Mouse (Mus musculus) B cell, adult 2 months (primary cell): ENCODE data around the gene Pheta1.

Source experiments
- DNase-seq, 2 experiments: peaks; one replicate each; pipeline ENCODE4 v3.0.0; 2022

The Pheta1 gene

DNA sequence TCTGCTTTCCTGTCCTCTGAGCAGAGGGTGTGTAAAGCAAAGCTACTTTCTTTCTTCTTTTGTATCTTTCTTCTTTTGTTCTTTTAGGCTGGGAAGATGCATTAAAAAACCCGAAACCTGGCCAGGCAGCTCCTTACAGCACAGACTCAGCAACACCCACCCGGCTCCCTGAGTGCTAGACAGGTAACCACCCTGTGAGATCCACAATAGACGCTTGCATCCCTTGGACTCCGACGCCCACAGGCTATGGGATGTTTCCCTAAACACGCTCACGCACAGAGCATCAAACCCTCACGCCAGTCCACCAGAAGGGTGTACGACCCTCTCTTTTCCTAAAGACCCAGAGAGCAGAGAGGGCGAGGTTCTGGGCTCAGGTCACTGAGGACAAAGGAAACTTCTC is 45.9 kb downstream of the Pheta1 start:
- DNase-seq, result no peak

DNA sequence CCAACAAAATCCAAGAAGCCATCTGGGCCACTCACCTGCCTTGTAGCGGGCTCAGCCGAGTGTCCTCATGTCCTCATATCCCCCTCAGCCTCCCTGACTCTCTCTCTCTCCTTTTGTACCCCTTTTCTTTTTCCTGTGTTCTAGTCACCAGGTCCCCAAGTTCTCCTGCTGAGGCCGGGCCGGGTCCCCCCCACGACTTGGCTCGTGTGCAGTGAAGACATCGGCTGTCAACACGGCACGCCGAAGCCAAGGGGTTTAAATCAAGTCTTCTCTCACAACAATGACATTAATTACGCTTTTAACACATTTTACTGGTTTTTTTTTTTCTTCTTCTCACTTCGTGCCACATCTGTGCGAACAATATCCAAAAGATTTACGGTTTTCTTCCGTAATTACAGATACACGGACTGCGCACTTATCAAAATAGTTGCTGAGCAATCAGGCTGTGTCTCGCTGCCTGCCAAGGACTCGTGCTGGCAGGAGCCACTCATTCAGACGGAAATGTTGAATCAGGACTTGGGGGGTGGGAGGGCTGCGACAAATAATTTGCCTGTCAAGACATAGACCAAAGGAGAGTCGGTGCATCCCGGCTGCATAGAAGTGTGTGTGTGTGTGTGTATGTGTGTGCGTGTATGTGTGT is 46.5 kb downstream of the Pheta1 start:
- no peak for DNase-seq

DNA sequence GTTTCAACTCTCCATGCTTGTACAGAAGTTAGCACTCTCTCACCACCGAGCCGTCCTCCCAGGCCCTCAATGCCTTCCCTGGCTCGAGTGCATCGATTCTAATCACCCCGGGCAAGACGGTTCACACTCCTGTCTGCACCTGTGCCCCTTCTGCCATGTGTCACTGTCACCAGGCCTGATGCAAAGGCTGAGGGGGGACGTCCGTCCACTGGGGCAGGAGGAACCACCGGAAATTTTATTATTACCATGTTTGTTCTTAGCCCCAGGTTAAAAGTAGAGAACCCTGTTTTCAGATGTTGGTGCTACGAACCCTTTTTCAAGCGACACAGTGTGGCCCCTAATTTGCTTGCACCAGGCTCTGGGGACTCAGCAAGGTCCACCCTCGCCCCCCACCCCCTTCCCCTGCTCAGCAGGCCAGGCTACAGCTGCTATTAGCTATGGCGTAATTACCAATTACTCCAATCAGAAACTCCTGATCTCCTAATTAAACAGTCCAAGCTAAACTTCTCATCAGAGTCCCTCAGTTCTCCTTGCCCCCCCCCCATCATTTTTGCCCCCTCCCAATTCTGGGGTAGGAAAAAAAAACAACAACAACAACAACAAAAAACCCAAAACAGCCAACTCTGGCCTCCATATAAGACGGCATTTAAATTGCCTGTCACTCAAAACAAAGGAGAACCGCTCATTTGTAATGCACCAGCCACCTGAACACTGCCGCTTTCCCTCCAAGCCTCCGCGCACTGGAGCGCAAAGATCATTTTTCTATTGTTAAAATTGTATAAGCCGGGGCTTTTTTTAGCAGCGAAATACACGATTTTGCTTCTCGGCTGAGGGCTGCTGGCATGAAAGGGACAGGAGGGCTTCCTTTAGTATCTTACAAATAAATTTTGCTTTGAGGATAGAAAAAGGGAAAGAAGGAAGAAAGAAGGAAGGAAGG is 54.3 kb downstream of the Pheta1 start:
- no peak for DNase-seq
